Mouse (Mus musculus) layer of hippocampus, adult 6 months (tissue): ENCODE results near the gene Emsy. TPM values are rescaled to one million over a fixed set of nuclear protein-coding genes. Genes with fewer than 3 reads are reported as not detected.

Experiments used
- long read RNA-seq, 2 experiments: library from polyadenylated mRNA; unstranded; transcript quantifications; one replicate each; pipeline ENCODE4 v2.0.0; 2019 to 2020
- polyA plus RNA-seq: library from polyadenylated mRNA; unstranded; fragments of <200 nt; fragmentation: Nextera tagmentation; gene quantifications from 2 replicates; pipeline ENCODE4 v1.2.3, GENCODE M21; 2021

Emsy gene
- polyA plus RNA-seq: 16.2 and 20.2 TPM in 2 replicates
- long read RNA-seq, experiment 1, partial matches to known transcripts: 6 of 23 reads
- long read RNA-seq, experiment 1, other reads (novel, unspliced or antisense): 17 of 23 reads
- long read RNA-seq, experiment 2, full-length matches to known transcripts: 4 of 117 reads
- long read RNA-seq, experiment 2, partial matches to known transcripts: 13 of 117 reads
- long read RNA-seq, experiment 2, other reads (novel, unspliced or antisense): 100 of 117 reads

DNA sequence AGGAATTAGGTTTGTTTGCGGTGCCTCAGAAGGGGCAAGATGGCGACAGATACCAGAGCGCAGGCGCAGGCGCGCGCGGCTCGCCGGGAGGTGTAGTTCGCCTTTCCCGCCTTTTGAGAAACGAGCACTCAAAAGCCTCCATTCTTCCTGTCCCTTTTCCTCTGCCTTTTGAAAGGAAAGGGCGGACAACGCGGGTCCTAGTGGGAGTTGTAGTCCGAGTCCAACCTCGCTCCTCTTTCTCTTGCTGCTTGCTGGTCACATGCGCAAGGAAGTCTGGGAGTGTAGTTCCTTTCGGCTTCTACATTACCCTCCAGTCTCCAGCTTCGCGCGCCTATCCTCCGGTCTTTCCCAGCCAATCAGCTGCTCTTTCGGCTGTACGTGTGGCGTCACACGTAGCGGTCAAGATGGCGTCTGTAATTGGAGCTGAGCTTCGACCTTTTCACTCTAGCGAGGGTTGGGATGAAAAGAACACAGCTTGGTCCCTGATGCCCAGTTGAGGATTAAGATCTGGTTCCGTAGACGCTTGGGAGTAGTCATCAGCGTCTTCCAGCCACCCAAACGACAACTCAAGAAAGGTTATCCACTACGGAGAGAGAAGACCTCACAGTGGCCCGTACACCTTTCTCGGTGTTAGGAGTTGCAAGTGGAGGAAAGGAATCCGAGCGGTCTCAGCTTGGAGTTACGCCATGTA, at the start of gene Emsy:
Gene Emsy, minus strand, starts transcription at position 253 of the 691 bp plus-strand sequence.

DNA sequence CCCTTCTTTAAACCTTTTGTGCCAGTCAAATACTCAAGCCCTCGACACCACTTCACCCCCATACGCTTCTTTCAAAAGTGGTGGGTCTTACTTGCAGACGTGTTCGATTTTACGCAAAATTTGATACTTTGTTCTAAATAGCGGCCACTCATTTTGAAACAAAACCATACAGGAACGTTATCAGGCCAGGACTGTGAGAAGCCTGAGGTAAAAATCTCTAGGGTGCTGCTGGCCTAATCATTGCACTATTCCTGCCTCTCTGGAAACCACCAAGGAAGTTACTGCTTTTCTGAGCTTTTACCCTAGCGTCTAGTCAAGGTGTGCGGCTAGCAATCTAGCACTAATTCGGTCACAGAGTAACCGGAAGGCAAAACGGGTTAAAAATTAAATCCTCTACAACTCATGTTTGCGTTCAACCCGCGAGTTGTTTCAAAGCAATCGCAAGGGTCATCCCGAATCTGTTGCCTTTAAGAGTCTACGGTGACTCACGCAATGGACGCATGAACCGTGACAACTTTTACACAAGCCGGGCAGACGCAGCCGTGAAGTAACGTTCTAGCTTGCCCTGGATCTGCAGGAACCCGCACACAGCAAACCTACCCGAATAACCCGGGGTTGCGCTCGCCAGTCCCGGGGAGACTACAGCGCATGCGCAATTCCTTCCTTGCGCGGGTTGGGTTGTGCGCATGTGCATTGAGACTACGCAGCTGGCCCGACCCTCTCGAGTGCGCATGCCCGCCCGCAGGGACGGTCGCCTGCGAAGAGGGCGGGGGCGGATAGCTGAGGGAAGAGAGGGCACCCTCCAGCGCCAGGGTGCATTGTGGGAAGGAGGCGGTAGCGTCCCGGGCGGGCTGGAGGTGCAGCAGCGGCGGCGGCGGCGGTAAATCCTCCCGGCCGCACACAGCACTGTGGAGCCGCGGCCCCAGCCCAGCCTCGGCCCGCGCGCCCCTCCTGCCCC, 46.0 kb upstream of the Emsy start, which contains the start of gene Thap12:
Gene Thap12, plus strand, starts transcription at position 821 of the 958 bp plus-strand sequence.

Other genes with a start within 250 kb of the Emsy start
- gene Gucy2d, start 216.4 kb downstream of the Emsy start, polyA plus RNA-seq: not detected in 2 replicates
- gene Lrrc32, start 167.5 kb downstream of the Emsy start, polyA plus RNA-seq: 0.79 and 1.0 TPM in 2 replicates
- gene Thap12, start 46.3 kb upstream of the Emsy start, polyA plus RNA-seq: 7.8 and 8.8 TPM in 2 replicates
- 0.20 and 0.48 TPM in 2 replicates for gene Wnt11, start 178.3 kb upstream of the Emsy start, polyA plus RNA-seq